Mouse (Mus musculus) urinary bladder, postnatal 0 days (tissue): ENCODE measurements around the gene Adra2c. TPM values are rescaled to one million over a fixed set of nuclear protein-coding genes. Genes with fewer than 3 reads are reported as not detected.

Source experiments
- polyA plus RNA-seq: library from polyadenylated mRNA; unstranded; fragments of >200 nt; fragmentation: Nextera tagmentation; extraction: Ambion mirVana; gene quantifications from 2 replicates; pipeline ENCODE4 v1.2.1, GENCODE M21; 2015

The Adra2c gene
- polyA plus RNA-seq, result 0.07 TPM in 1 of 2 replicates, not detected in the other

GRCm38 (mm10) chr5:35278019-35278418 lies at the start of gene Adra2c:
Gene Adra2c (plus strand): TSS chr5:35278319.

Other genes with a start within 250 kb of the Adra2c start
- gene Hgfac, start 236.8 kb upstream of the Adra2c start, polyA plus RNA-seq, result 0.71 and 1.0 TPM in 2 replicates
- 0.48 and 0.76 TPM in 2 replicates for gene Dok7, start 221.6 kb upstream of the Adra2c start, polyA plus RNA-seq
- gene Lrpap1, start 172.6 kb upstream of the Adra2c start, polyA plus RNA-seq, result 113 and 115 TPM in 2 replicates
- gene Hmx1, start 110.8 kb downstream of the Adra2c start, polyA plus RNA-seq, result not detected in 2 replicates
- gene Cpz, start 247.4 kb downstream of the Adra2c start, polyA plus RNA-seq, result 37.1 and 41.0 TPM in 2 replicates